Mouse (Mus musculus) lung, postnatal 14 days (tissue): Measurements from ENCODE around the gene Ctsh.

Experiments
- DNase-seq: peaks from one replicate; pipeline ENCODE4 v3.0.0; 2021

Gene Ctsh

GRCm38 (mm10) chr9:90113651-90114566 lies 60.0 kb downstream of the Ctsh start:
- peak; percentile 92 for DNase-seq

DNA sequence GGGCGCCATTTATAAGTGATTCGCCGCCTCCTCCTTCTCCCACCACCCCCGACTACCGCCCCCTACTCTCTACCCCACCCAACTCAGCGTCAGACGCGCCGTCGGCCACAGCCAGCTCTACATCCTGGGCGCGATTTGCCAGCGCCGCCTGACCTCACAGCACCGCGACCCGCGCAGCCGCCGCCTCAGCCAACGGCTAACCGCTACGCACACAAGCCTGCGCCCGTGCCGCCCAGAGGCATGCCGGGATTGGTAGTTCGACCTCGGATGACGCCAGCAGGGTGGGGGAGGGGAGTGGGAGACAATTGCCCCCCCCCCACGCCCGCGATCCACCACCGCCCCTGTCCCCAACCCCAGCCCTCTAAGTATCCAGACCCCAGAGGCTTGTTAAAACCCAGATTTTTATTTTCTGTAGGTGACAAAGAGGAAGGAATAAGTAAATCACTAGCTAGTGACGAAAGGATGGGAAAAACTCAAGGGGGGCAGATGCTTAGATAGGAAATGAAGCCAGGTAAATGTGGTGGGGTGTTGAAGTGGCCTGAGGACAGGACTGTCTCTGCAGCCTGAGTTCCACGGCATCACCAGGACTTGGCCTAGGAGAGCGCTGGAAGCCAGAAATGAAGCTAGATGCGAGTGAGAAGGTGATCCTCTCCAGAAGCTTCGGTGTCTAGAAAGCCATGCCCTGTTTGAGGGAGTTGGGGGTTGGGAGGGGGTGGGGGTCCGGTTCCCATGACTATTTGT lies 60.8 kb downstream of the Ctsh start, which contains the start of gene Morf4l1:
TSS of gene Morf4l1 (minus strand) at position 208 of the 741 bp plus-strand sequence.
- peak; percentile 96 for DNase-seq

GRCm38 (mm10) chr9:90115308-90115700 lies 61.4 kb downstream of the Ctsh start:
- DNase-seq: no peak

DNA sequence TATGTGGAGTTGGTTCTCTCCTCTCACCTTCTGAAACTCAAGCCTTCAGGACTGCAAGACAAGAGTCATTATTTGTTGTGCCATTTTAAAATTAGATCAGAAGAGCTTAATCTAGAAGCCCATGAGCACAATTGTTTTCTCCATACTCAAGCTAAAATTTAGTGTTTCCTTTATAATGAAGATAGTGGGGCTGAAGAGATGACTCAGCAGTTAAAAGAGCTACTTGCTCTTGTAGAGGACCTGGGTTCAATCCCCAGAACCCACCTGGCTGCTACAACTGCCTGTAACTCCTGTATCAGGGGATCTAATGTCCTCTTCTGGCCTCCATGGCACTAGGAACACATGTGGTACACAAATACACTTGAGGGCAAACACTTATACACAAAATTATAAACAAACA lies 63.3 kb downstream of the Ctsh start:
- DNase-seq: no peak

- DNase-seq: no peak
Observed at GRCm38 (mm10) chr9:90122246-90122740, 68.3 kb downstream of the Ctsh start.

GRCm38 (mm10) chr9:90124156-90124872 lies 70.4 kb downstream of the Ctsh start:
- no peak for DNase-seq

- DNase-seq: peak; percentile 34
Observed at GRCm38 (mm10) chr9:90124873-90125245, 70.9 kb downstream of the Ctsh start.
